ENCODE assay signal across 21 mouse cellular contexts in the genomic region with DNA sequence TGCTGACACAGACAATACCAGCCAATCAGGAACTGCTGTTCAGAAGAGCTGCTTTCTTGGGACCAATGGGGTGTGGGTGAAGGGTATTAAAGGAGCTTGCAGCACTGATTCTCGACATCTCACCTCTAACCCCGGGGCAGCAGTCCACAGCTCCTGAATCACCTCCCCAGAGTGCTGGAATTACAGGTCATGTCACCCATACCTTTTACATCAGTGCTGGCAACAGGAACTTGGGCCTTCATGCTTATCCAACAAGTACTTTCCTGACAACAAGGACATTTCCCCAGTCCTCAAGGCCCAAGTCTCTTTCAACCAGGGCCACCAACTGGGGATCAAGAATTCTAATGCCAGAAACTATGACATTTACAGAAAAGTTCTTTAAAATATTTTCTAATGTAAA. TPM values are rescaled to one million over a fixed set of nuclear protein-coding genes. Genes with fewer than 3 reads are reported as not detected.
DNase-seq lines count a peak whose midpoint lies in the region; ATAC-seq and TF ChIP-seq lines count a peak whose summit lies in the region.
"Had no signal": no experiment of that assay in that cellular context is flagged by ENCODE, and none has a peak within 500 bp of the region (broad histone marks: within the 10 kb centered on the region; RNA-seq: fewer than 3 reads in every experiment).

No protein-coding gene starts in this region.

- H3K4me1 ChIP-seq in liver, adult 2 months (ENCODE audit: control insufficient read depth, insufficient read depth, low read length): peaks cover 15% of the 10 kb centered on the region
- peaks cover 3% of the 10 kb centered on the region; the same call in 1 of the 2 replicates for H3K4me1 ChIP-seq in liver, postnatal 0 days (ENCODE audit: insufficient read depth)

- ATAC-seq in liver, postnatal 0 days: no peak
- ATAC-seq: activated CD4-positive, CD25-positive, alpha-beta regulatory T cell, adult 4 months; CD4-positive, CD25-positive, alpha-beta regulatory T cell, adult 4 months; Patski had no signal

- H3K4me2 ChIP-seq in liver, postnatal 0 days (ENCODE audit: low read depth, low read length): no peak overlapping the region

- H3K79me2 ChIP-seq in liver, adult 2 months (ENCODE audit: control insufficient read depth, insufficient read depth, low read length): peaks cover 8% of the 10 kb centered on the region

- 35% methylated on average over 2 of the region's 2 CpGs for WGBS in liver, adult 2 months
- 65% methylated on average over 2 of the region's 2 CpGs for WGBS in liver, postnatal 0 days (ENCODE audit: insufficient replicate concordance)

- H3K4me3 ChIP-seq in liver, adult 2 months (ENCODE audit: insufficient read depth, low read depth, low read length): no peak overlapping the region
- no peak overlapping the region for H3K4me3 ChIP-seq in liver, postnatal 0 days (ENCODE audit: low read depth, low read length)

- H3K27me3 ChIP-seq in liver, adult 2 months (ENCODE audit: control insufficient read depth, insufficient read depth, low read length): no peaks in the 10 kb centered on the region
- no peaks in the 10 kb centered on the region for H3K27me3 ChIP-seq in liver, postnatal 0 days (ENCODE audit: insufficient read depth, low read length)
- H3K27me3 ChIP-seq: CH12.LX, Patski had no signal

- no peak overlapping the region for H3K9ac ChIP-seq in liver, adult 2 months (ENCODE audit: low read depth, low read length)
- H3K9ac ChIP-seq in liver, postnatal 0 days (replicated peaks): no peak overlapping the region

- TF ChIP-seq POLR2A in liver, adult 2 months (IDR thresholded peaks at IDR 0.05; ENCODE audit: extremely low read depth, insufficient read depth, low read length): no peak

- 0 out of 2 replicates have a peak overlapping the region, but pooled peaks have one; percentile 23 for H3K27ac ChIP-seq in liver, adult 2 months (replicated peaks; ENCODE audit: insufficient read depth, low read depth, low read length)
- H3K27ac ChIP-seq in liver, postnatal 0 days (ENCODE audit: low read depth): no peak overlapping the region

- peaks cover 39% of the 10 kb centered on the region for H3K36me3 ChIP-seq in liver, adult 2 months (ENCODE audit: control insufficient read depth, insufficient read depth, low read length)
- peaks cover 6% of the 10 kb centered on the region; the same call in 1 of the 2 replicates for H3K36me3 ChIP-seq in liver, postnatal 0 days (replicated peaks; ENCODE audit: insufficient read depth, low read length)

- no peaks in the 10 kb centered on the region for H3K9me3 ChIP-seq in liver, postnatal 0 days (ENCODE audit: low read length)
- H3K9me3 ChIP-seq: G1E had no signal

- no peak for TF ChIP-seq CTCF in liver, adult 2 months (IDR thresholded peaks at IDR 0.05; ENCODE audit: low read depth, low read length)
- TF ChIP-seq CTCF in liver, postnatal 0 days (IDR thresholded peaks at IDR 0.05; ENCODE audit: low read depth): no peak

- DNase-seq in heart, adult 11 months: peak; percentile 67
- DNase-seq in heart, adult 8-10 months (ENCODE audit: low spot score): no peak
- peak; percentile 3 for DNase-seq in kidney, postnatal 10 days
- DNase-seq in kidney, postnatal 36 days: no peak
- DNase-seq in liver, adult 2 months (ENCODE audit: extremely low read depth, low read depth, low spot score): peak; percentile 59
- no peak for DNase-seq in liver, postnatal 0 days
- DNase-seq: adrenal gland, adult 2 months; adrenal gland, adult 8-10 months; adrenal gland, postnatal 10 days; adrenal gland, postnatal 14 days; adrenal gland, postnatal 25 days; adrenal gland, postnatal 36 days; B cell, adult 2 months; cerebellum, adult 11 months; cerebellum, adult 11-12 months; cerebellum, adult 18-20 months had no signal

- no peak for TF ChIP-seq EP300 in liver, postnatal 0 days (IDR thresholded peaks at IDR 0.05; ENCODE audit: low read depth)

RNA-seq across cellular contexts. Expression of a gene that starts 8.9 kb away (rescaled TPM):
- total RNA-seq in heart, adult 8-10 months (2022): 10 to 100 TPM; 13.5 to 19.6 (median 17.2) TPM
- total RNA-seq in liver, adult 2 months (2014; rRNA removed): 18.8 and 22.1 TPM in 2 replicates
- polyA plus RNA-seq in liver, adult 2 months (2012; rRNA removed): 40.7 and 42.6 TPM in 2 replicates
- polyA plus RNA-seq in liver, postnatal 0 days (2015; fragmentation: Nextera tagmentation; extraction: Ambion mirVana): 10.6 and 12.6 TPM in 2 replicates

RNA-seq across cellular contexts. Expression of a gene that starts 11.0 kb away (rescaled TPM):
- 10 to 100 TPM; 16.2 to 18.6 (median 17.4) TPM for total RNA-seq in heart, adult 8-10 months (2022)
- 28.3 and 47.8 TPM in 2 replicates for total RNA-seq in liver, adult 2 months (2014; rRNA removed)
- 14.2 and 15.1 TPM in 2 replicates for polyA plus RNA-seq in liver, adult 2 months (2012; rRNA removed)
- polyA plus RNA-seq in liver, postnatal 0 days (2015; fragmentation: Nextera tagmentation; extraction: Ambion mirVana): 8.4 and 9.0 TPM in 2 replicates

Comparison
In these comparisons a context has a peak if more than half of its experiments do, and no peak if none do; other contexts are left out.
1. DNase-seq: peak in heart, adult 11 months (single experiment), kidney, postnatal 10 days (single experiment) and liver, adult 2 months (single experiment); none in heart, adult 8-10 months (single experiment), kidney, postnatal 36 days (0 of 2) and liver, postnatal 0 days (single experiment).